Comparison of ENCODE assay signal across 32 mouse cellular contexts in the genomic region with DNA sequence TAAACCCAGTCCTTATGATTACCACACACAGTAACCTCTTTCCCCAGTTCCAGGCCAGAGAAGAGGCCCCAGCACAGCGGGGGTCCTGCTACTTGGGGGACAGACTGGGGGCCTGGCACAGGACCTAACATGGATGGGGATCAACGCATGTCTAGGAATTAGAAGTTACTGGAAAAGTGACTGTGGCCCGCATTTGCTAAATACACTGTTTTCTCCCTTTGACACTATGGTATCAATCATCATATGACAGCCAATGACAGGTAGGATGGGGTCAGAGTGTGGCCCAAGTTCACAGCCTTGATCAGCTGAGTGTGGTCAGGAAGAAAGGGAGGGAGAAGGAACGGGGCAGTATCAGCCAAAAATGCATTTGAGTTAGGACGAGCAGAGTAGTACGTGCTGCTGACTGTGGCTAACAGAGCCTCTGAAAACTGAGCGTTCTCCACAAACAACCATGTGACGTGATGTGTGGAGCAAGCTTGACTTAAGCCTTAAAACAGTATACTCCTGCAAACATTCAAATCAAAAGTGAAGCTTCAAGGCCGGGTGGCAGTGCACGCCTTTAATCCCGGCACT. TPM values are rescaled to one million over a fixed set of nuclear protein-coding genes. Genes with fewer than 3 reads are reported as not detected.
DNase-seq lines count a peak whose midpoint lies in the region; ATAC-seq and TF ChIP-seq lines count a peak whose summit lies in the region.
"Had no signal": no experiment of that assay in that cellular context is flagged by ENCODE, and none has a peak within 500 bp of the region (broad histone marks: within the 10 kb centered on the region; RNA-seq: fewer than 3 reads in every experiment).

No protein-coding gene starts in this region.

- ATAC-seq in forebrain, embryonic 12.5 days (ENCODE audit: low FRiP score): no peak
- ATAC-seq in forebrain, embryonic 15.5 days (replicated peaks): no peak
- peak; percentile 10 for ATAC-seq in midbrain, embryonic 11.5 days (ENCODE audit: low FRiP score)
- no peak for ATAC-seq in midbrain, embryonic 15.5 days (replicated peaks)
- no peak for ATAC-seq in embryonic facial prominence, embryonic 15.5 days (ENCODE audit: insufficient number of reproducible peaks, low FRiP score, low TSS enrichment, low read depth)
- no peak for ATAC-seq in neural tube, embryonic 15.5 days (ENCODE audit: low FRiP score)
- ATAC-seq: CD4-positive, CD25-positive, alpha-beta regulatory T cell, adult 4 months; intestine, embryonic 16.5 days had no signal

- DNase-seq in midbrain, embryonic 11.5 days (ENCODE audit: low spot score, missing footprints): peak; percentile 93
- DNase-seq in heart, adult 2 months: no peak
- DNase-seq: adrenal gland, postnatal 14 days; cerebellum, adult 2 months; cerebellum, postnatal 25 days; gastrocnemius, postnatal 10 days; heart, postnatal 10 days; kidney, postnatal 25 days; layer of hippocampus, postnatal 36 days; lung, postnatal 36 days; thymus, adult 18-20 months; thymus, postnatal 4 days had no signal

- H3K4me2 ChIP-seq in forebrain, embryonic 12.5 days: no peak overlapping the region
- H3K4me2 ChIP-seq in forebrain, embryonic 15.5 days (replicated peaks): no peak overlapping the region
- H3K4me2 ChIP-seq in midbrain, embryonic 11.5 days: peak overlapping the region; percentile 2
- no peak overlapping the region for H3K4me2 ChIP-seq in midbrain, embryonic 15.5 days
- no peak overlapping the region for H3K4me2 ChIP-seq in embryonic facial prominence, embryonic 15.5 days (replicated peaks)
- no peak overlapping the region for H3K4me2 ChIP-seq in neural tube, embryonic 15.5 days
- H3K4me2 ChIP-seq: heart, embryonic 12.5 days; hindbrain, embryonic 15.5 days; limb, embryonic 13.5 days; lung, embryonic 15.5 days had no signal

- no peaks in the 10 kb centered on the region for H3K9me3 ChIP-seq in forebrain, embryonic 12.5 days
- no peaks in the 10 kb centered on the region for H3K9me3 ChIP-seq in forebrain, embryonic 15.5 days
- no peaks in the 10 kb centered on the region for H3K9me3 ChIP-seq in midbrain, embryonic 11.5 days (ENCODE audit: control insufficient read depth, low read length)
- H3K9me3 ChIP-seq in midbrain, embryonic 15.5 days: no peaks in the 10 kb centered on the region
- H3K9me3 ChIP-seq in embryonic facial prominence, embryonic 15.5 days (replicated peaks): no peaks in the 10 kb centered on the region
- no peaks in the 10 kb centered on the region for H3K9me3 ChIP-seq in neural tube, embryonic 15.5 days (replicated peaks)
- H3K9me3 ChIP-seq: heart, embryonic 12.5 days; hindbrain, embryonic 15.5 days; limb, embryonic 13.5 days; lung, embryonic 15.5 days; megakaryocyte, embryonic 14.5 days had no signal

- peaks cover 51% of the 10 kb centered on the region for H3K4me1 ChIP-seq in forebrain, embryonic 12.5 days
- peaks cover 11% of the 10 kb centered on the region for H3K4me1 ChIP-seq in forebrain, embryonic 15.5 days
- peaks cover 55% of the 10 kb centered on the region for H3K4me1 ChIP-seq in midbrain, embryonic 11.5 days (ENCODE audit: control insufficient read depth, insufficient read depth, low read length)
- peaks cover 13% of the 10 kb centered on the region for H3K4me1 ChIP-seq in midbrain, embryonic 15.5 days
- H3K4me1 ChIP-seq in embryonic facial prominence, embryonic 15.5 days: peaks cover 19% of the 10 kb centered on the region
- H3K4me1 ChIP-seq in neural tube, embryonic 15.5 days: peaks cover 27% of the 10 kb centered on the region
- H3K4me1 ChIP-seq in heart, adult 2 months (ENCODE audit: control insufficient read depth, insufficient read depth, low read length): peaks cover 4% of the 10 kb centered on the region
- H3K4me1 ChIP-seq: megakaryocyte, embryonic 14.5 days had no signal

- no peak overlapping the region for H3K4me3 ChIP-seq in forebrain, embryonic 12.5 days (replicated peaks)
- no peak overlapping the region for H3K4me3 ChIP-seq in forebrain, embryonic 15.5 days
- H3K4me3 ChIP-seq in midbrain, embryonic 11.5 days (ENCODE audit: low read depth, low read length): no peak overlapping the region
- H3K4me3 ChIP-seq in midbrain, embryonic 15.5 days: no peak overlapping the region
- no peak overlapping the region for H3K4me3 ChIP-seq in embryonic facial prominence, embryonic 15.5 days (replicated peaks)
- H3K4me3 ChIP-seq in neural tube, embryonic 15.5 days (replicated peaks): no peak overlapping the region
- no peak overlapping the region for H3K4me3 ChIP-seq in heart, adult 2 months
- H3K4me3 ChIP-seq: heart, embryonic 12.5 days; hindbrain, embryonic 15.5 days; layer of hippocampus, adult 2 months; limb, embryonic 13.5 days; lung, embryonic 15.5 days; megakaryocyte, embryonic 14.5 days had no signal

- H3K27ac ChIP-seq in forebrain, embryonic 12.5 days: 0 out of 2 replicates have a peak overlapping the region, but pooled peaks have one; percentile 36
- no peak overlapping the region for H3K27ac ChIP-seq in forebrain, embryonic 15.5 days (replicated peaks)
- peak overlapping the region; percentile 74 for H3K27ac ChIP-seq in midbrain, embryonic 11.5 days (ENCODE audit: low read depth, low read length)
- no peak overlapping the region for H3K27ac ChIP-seq in midbrain, embryonic 15.5 days
- H3K27ac ChIP-seq in embryonic facial prominence, embryonic 15.5 days (replicated peaks): 0 out of 2 replicates have a peak overlapping the region, but pooled peaks have one; percentile 8
- 0 out of 2 replicates have a peak overlapping the region, but pooled peaks have one; percentile 23 for H3K27ac ChIP-seq in neural tube, embryonic 15.5 days (replicated peaks)
- no peak overlapping the region for H3K27ac ChIP-seq in heart, adult 2 months
- H3K27ac ChIP-seq: hindbrain, embryonic 15.5 days; layer of hippocampus, adult 2 months; limb, embryonic 13.5 days; liver, embryonic 14.5 days; lung, embryonic 15.5 days had no signal

- intact Hi-C loops in heart, adult 2 months (cut with DNase I): no loop called here

- H3K79me2 ChIP-seq in heart, adult 2 months (replicated peaks; ENCODE audit: control insufficient read depth, insufficient read depth, low read length): no peaks in the 10 kb centered on the region

- no peak for TF ChIP-seq EP300 in heart, adult 2 months (IDR thresholded peaks at IDR 0.05; ENCODE audit: insufficient read depth, low read depth, low read length)

- H3K36me3 ChIP-seq in forebrain, embryonic 12.5 days (replicated peaks): no peaks in the 10 kb centered on the region; the same call in 1 of the 2 replicates
- no peaks in the 10 kb centered on the region for H3K36me3 ChIP-seq in forebrain, embryonic 15.5 days
- no peaks in the 10 kb centered on the region for H3K36me3 ChIP-seq in midbrain, embryonic 11.5 days (ENCODE audit: control insufficient read depth, insufficient read depth, low read length)
- no peaks in the 10 kb centered on the region for H3K36me3 ChIP-seq in midbrain, embryonic 15.5 days (replicated peaks)
- H3K36me3 ChIP-seq in embryonic facial prominence, embryonic 15.5 days: no peaks in the 10 kb centered on the region
- no peaks in the 10 kb centered on the region for H3K36me3 ChIP-seq in neural tube, embryonic 15.5 days
- H3K36me3 ChIP-seq in heart, adult 2 months (ENCODE audit: control insufficient read depth, insufficient read depth, low read length): no peaks in the 10 kb centered on the region
- H3K36me3 ChIP-seq: hindbrain, embryonic 15.5 days; limb, embryonic 13.5 days; lung, embryonic 15.5 days had no signal

- peaks cover 37% of the 10 kb centered on the region for H3K27me3 ChIP-seq in forebrain, embryonic 12.5 days
- H3K27me3 ChIP-seq in forebrain, embryonic 15.5 days: peaks cover 13% of the 10 kb centered on the region; the same call in 1 of the 2 replicates
- H3K27me3 ChIP-seq in midbrain, embryonic 11.5 days (ENCODE audit: control insufficient read depth, insufficient read depth, low read length): peaks cover 2% of the 10 kb centered on the region; the same call in 1 of the 2 replicates
- H3K27me3 ChIP-seq in midbrain, embryonic 15.5 days (replicated peaks): peaks cover 3% of the 10 kb centered on the region
- peaks cover 8% of the 10 kb centered on the region; the same call in 1 of the 2 replicates for H3K27me3 ChIP-seq in embryonic facial prominence, embryonic 15.5 days
- H3K27me3 ChIP-seq in neural tube, embryonic 15.5 days (replicated peaks): 0 out of 2 replicates have a peak, but pooled peaks cover 4% of the 10 kb centered on the region
- no peaks in the 10 kb centered on the region for H3K27me3 ChIP-seq in heart, adult 2 months (ENCODE audit: control insufficient read depth, insufficient read depth, low read length)

- TF ChIP-seq POLR2A in heart, adult 2 months (IDR thresholded peaks at IDR 0.05; ENCODE audit: insufficient read depth, low read depth, low read length): no peak

- peak overlapping the region; percentile 7; the same call in 1 of the 2 replicates for H3K9ac ChIP-seq in forebrain, embryonic 12.5 days
- H3K9ac ChIP-seq in forebrain, embryonic 15.5 days (replicated peaks): no peak overlapping the region
- peak overlapping the region; percentile 48 for H3K9ac ChIP-seq in midbrain, embryonic 11.5 days (ENCODE audit: low read length)
- H3K9ac ChIP-seq in midbrain, embryonic 15.5 days: no peak overlapping the region
- H3K9ac ChIP-seq in embryonic facial prominence, embryonic 15.5 days: no peak overlapping the region
- H3K9ac ChIP-seq in neural tube, embryonic 15.5 days (replicated peaks): no peak overlapping the region
- no peak overlapping the region for H3K9ac ChIP-seq in heart, adult 2 months (ENCODE audit: low read depth, low read length)
- H3K9ac ChIP-seq: heart, embryonic 12.5 days; hindbrain, embryonic 15.5 days; limb, embryonic 13.5 days; liver, embryonic 14.5 days; lung, embryonic 15.5 days had no signal

- TF ChIP-seq CTCF in heart, adult 2 months (IDR thresholded peaks at IDR 0.05): no peak

- WGBS in forebrain, embryonic 12.5 days: 47% methylated on average over 11 of the region's 11 CpGs
- 45% methylated on average over 11 of the region's 11 CpGs for WGBS in forebrain, embryonic 15.5 days
- WGBS in midbrain, embryonic 11.5 days: 26% methylated on average over 11 of the region's 11 CpGs
- WGBS in midbrain, embryonic 15.5 days: 32% methylated on average over 11 of the region's 11 CpGs
- 59% methylated on average over 11 of the region's 11 CpGs for WGBS in embryonic facial prominence, embryonic 15.5 days
- 41% methylated on average over 11 of the region's 11 CpGs for WGBS in neural tube, embryonic 15.5 days
- WGBS in heart, adult 2 months: 81% methylated on average over 11 of the region's 11 CpGs

RNA-seq across cellular contexts. Expression of gene Gm47841, which starts 13.2 kb away (rescaled TPM):
- polyA plus RNA-seq in forebrain, embryonic 12.5 days (2016; fragmentation: Nextera tagmentation; extraction: Ambion mirVana): not detected in 2 replicates
- polyA plus RNA-seq in forebrain, embryonic 15.5 days (2015; fragmentation: Nextera tagmentation; extraction: Ambion mirVana): not detected in 2 replicates
- polyA plus RNA-seq in midbrain, embryonic 11.5 days (2014; fragmentation: Nextera tagmentation; extraction: Ambion mirVana): not detected in 2 replicates
- not detected in 2 replicates for polyA plus RNA-seq in midbrain, embryonic 15.5 days (2015; fragmentation: Nextera tagmentation; extraction: Ambion mirVana)
- not detected in 2 replicates for polyA plus RNA-seq in embryonic facial prominence, embryonic 15.5 days (2015; fragmentation: Nextera tagmentation; extraction: Ambion mirVana)
- polyA plus RNA-seq in neural tube, embryonic 15.5 days (2015; fragmentation: Nextera tagmentation; extraction: Ambion mirVana): 0.14 TPM in 1 of 2 replicates, not detected in the other
- not detected for total RNA-seq in heart, adult 2 months (2021)
- not detected in 2 replicates for polyA plus RNA-seq in heart, adult 2 months (2012; rRNA removed)
- total RNA-seq: adrenal gland, postnatal 14 days; gastrocnemius, postnatal 10 days; granulocyte monocyte progenitor cell, adult 5-6 weeks; layer of hippocampus, adult 2 months; layer of hippocampus, postnatal 36 days had no signal
- polyA plus RNA-seq: CD4-positive, CD25-positive, alpha-beta regulatory T cell, adult 4 months; cerebellum, adult 2 months; embryonic facial prominence, embryonic 14.5 days; heart, embryonic 12.5 days; hindbrain, embryonic 15.5 days; intestine, embryonic 16.5 days; kidney, embryonic 14.5 days; limb, embryonic 13.5 days; liver, embryonic 14.5 days; small intestine, adult 2 months; stomach, embryonic 16.5 days had no signal

RNA-seq across cellular contexts. Expression of gene Fignl2, which starts 18.0 kb away (rescaled TPM):
- 0.21 and 0.22 TPM in 2 replicates for polyA plus RNA-seq in forebrain, embryonic 12.5 days (2016; fragmentation: Nextera tagmentation; extraction: Ambion mirVana)
- polyA plus RNA-seq in forebrain, embryonic 15.5 days (2015; fragmentation: Nextera tagmentation; extraction: Ambion mirVana): not detected in 2 replicates
- polyA plus RNA-seq in midbrain, embryonic 11.5 days (2014; fragmentation: Nextera tagmentation; extraction: Ambion mirVana): 1.0 and 1.4 TPM in 2 replicates
- 0.09 TPM in 1 of 2 replicates, not detected in the other for polyA plus RNA-seq in midbrain, embryonic 15.5 days (2015; fragmentation: Nextera tagmentation; extraction: Ambion mirVana)
- 0.19 and 0.21 TPM in 2 replicates for polyA plus RNA-seq in embryonic facial prominence, embryonic 15.5 days (2015; fragmentation: Nextera tagmentation; extraction: Ambion mirVana)
- 0.20 and 0.22 TPM in 2 replicates for polyA plus RNA-seq in neural tube, embryonic 15.5 days (2015; fragmentation: Nextera tagmentation; extraction: Ambion mirVana)
- 1 to 10 TPM in 1 of 2 experiments, under 1 TPM in 1; 0.86 to 1.3 TPM for total RNA-seq in heart, adult 2 months (2021)
- 1.6 and 1.9 TPM in 2 replicates for polyA plus RNA-seq in heart, adult 2 months (2012; rRNA removed)
- total RNA-seq: granulocyte monocyte progenitor cell, adult 5-6 weeks had no signal
- polyA plus RNA-seq: CD4-positive, CD25-positive, alpha-beta regulatory T cell, adult 4 months had no signal

RNA-seq across cellular contexts. Expression of gene Ankrd33, which starts 55.2 kb away (rescaled TPM):
- not detected in 2 replicates for polyA plus RNA-seq in forebrain, embryonic 12.5 days (2016; fragmentation: Nextera tagmentation; extraction: Ambion mirVana)
- not detected in 2 replicates for polyA plus RNA-seq in forebrain, embryonic 15.5 days (2015; fragmentation: Nextera tagmentation; extraction: Ambion mirVana)
- not detected in 2 replicates for polyA plus RNA-seq in midbrain, embryonic 11.5 days (2014; fragmentation: Nextera tagmentation; extraction: Ambion mirVana)
- not detected in 2 replicates for polyA plus RNA-seq in midbrain, embryonic 15.5 days (2015; fragmentation: Nextera tagmentation; extraction: Ambion mirVana)
- polyA plus RNA-seq in embryonic facial prominence, embryonic 15.5 days (2015; fragmentation: Nextera tagmentation; extraction: Ambion mirVana): not detected in 2 replicates
- polyA plus RNA-seq in neural tube, embryonic 15.5 days (2015; fragmentation: Nextera tagmentation; extraction: Ambion mirVana): not detected in 2 replicates
- total RNA-seq in heart, adult 2 months (2021): not detected
- polyA plus RNA-seq in heart, adult 2 months (2012; rRNA removed): not detected in 2 replicates
- total RNA-seq: adrenal gland, postnatal 14 days; gastrocnemius, postnatal 10 days; granulocyte monocyte progenitor cell, adult 5-6 weeks; heart, postnatal 10 days; layer of hippocampus, adult 2 months; layer of hippocampus, postnatal 36 days; left cerebral cortex, postnatal 10 days had no signal
- polyA plus RNA-seq: CD4-positive, CD25-positive, alpha-beta regulatory T cell, adult 4 months; embryonic facial prominence, embryonic 14.5 days; heart, embryonic 12.5 days; hindbrain, embryonic 15.5 days; intestine, embryonic 16.5 days; kidney, embryonic 14.5 days; limb, embryonic 13.5 days; liver, embryonic 14.5 days; lung, embryonic 15.5 days; small intestine, adult 2 months; stomach, embryonic 16.5 days had no signal

Comparison
In these comparisons a context has a peak if more than half of its experiments do, and no peak if none do; other contexts are left out.
1. H3K27ac ChIP-seq: peak in forebrain, embryonic 12.5 days (single experiment), midbrain, embryonic 11.5 days (single experiment), embryonic facial prominence, embryonic 15.5 days (single experiment) and neural tube, embryonic 15.5 days (single experiment); none in forebrain, embryonic 15.5 days (single experiment), midbrain, embryonic 15.5 days (single experiment) and heart, adult 2 months (single experiment).
2. H3K9ac ChIP-seq: peak in forebrain, embryonic 12.5 days (single experiment) and midbrain, embryonic 11.5 days (single experiment); none in forebrain, embryonic 15.5 days (single experiment), midbrain, embryonic 15.5 days (single experiment), embryonic facial prominence, embryonic 15.5 days (single experiment), neural tube, embryonic 15.5 days (single experiment) and heart, adult 2 months (single experiment).